Mouse (Mus musculus) stomach, postnatal 0 days (tissue): ENCODE measurements around the gene Dusp22.

Source experiments
- CTCF ChIP-seq: IDR thresholded peaks from 2 replicates; pipeline ENCODE4 v1.5.1; 2016; ENCODE audit warnings: antibody characterized with exemption, low read depth, mild to moderate bottlenecking, moderate library complexity
- EP300 ChIP-seq: optimal IDR thresholded peaks from 2 replicates; pipeline ENCODE3; 2016; ENCODE audit warnings: antibody characterized with exemption

DNA sequence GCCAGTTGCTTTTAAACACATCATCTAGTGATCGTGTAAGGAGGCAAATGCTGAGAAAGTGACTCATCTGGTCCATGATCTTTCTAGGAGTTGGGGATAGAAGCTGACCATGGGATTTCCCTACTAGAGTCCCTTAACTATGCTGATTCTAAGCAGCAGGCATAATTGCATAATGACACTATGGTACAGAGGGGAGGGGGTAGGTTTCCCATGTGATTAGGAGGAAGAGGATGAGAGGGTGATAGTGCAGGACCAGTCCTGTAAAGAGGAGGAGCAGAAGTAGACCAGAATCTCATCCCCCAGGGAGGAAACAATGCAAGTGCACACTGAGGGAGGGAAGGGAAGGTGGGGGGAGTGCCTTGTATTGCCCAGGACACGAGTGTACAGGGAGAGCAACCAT is 2.0 kb upstream of the Dusp22 start:
- TF ChIP-seq EP300: no peak
- TF ChIP-seq CTCF: no peak
